Mouse (Mus musculus): ENCODE measurements around the gene Gtf2ird2.

Gene Gtf2ird2

DNA sequence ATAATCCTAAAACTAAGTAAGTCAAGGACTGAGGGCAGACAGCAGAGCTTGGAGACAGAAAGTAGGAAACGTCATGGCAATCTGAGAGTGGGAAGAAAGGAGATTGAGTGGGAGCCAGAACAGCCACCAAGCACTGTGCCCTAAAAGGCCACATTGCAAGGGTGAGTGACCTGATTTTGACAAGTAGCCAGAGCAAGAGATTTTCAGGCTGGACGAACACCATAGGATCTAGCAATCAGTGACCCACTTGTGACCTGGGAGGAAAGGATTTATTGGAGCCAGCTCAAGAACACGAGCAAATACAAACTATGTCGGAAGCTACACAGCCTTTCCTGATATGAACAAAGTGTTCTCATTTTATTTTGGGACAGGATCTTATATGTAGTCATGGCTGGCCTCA lies 1.1 kb upstream of the Gtf2ird2 start:
- no peak for DNase-seq (ENCODE audit: low read depth, low spot score)

DNA sequence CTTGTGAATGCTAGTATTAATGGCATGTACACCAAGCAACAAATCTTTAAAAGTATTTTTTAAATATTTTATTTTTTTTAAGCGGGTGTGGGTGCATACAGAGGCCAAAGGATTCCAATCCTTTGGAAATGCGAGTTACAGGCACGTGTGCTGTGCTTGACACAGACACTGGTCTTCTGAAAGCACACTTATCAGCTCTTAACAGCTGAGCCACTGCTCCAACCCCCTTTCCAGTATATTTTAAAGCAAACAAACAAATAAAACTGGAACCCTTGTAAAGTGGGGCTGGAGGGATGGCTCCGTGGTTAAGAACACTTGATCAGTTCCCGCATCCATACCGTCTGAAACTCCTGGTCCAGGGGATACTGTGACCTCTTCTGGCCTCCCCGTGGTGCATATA lies 657 bp upstream of the Gtf2ird2 start:
- DNase-seq (ENCODE audit: low read depth, low spot score) = no peak

DNA sequence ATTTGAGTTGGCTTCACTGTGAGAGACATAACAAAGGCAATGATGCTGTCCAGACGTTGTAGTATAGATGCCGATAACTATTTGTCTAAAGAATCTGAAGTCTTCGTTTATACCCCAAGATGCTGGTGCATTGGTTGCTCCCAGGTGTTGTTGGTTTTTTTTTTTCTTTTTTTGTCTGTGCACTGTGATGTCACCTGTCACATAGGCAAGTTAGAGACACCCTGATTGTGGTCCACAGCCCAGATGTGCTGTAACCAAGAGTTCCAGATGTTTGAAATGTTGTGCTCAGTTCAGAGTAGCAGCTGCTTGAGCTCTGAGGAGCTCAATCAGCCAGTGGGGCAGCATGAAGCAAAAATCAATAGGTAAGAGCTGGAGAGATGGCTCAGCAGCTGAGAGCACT lies 2.2 kb downstream of the Gtf2ird2 start:
- no peak for DNase-seq (ENCODE audit: low read depth, low spot score)

DNA sequence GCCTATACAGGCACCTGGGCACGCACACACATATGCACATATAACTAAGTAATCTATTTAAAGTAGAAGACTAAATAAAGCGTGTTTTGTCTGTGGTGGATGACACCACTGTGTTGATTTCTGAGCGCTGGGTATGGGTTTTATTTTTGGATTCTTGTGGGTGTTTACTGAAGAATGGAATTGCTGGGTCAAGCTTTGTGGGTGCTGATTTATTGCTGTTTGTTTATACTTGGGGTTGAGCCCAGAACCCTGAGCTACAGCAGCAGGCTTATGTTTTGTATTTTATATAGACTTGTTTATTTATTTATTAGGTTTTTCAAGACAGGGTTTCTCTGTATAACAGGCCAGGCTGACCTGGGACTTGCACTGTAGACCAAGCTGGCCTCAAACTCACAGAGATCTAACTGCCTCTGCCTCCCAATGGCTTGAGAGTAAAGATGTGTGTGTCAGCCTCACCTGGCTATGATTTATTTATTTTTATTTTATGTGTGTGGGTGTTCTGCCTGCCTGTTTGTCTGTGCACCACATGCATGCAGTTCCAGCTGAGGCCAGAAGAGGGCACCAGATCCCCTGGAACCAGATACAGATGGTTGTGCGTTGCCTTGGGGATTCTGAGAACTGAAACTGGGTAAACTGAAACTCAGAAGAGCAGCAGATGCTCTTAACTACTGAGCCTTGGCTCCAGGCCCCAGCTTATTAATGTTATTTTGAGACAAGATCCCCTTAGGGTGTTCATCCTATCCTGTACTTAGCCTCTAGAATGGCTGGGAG lies 3.3 kb downstream of the Gtf2ird2 start:
- DNase-seq (ENCODE audit: low read depth, low spot score) = no peak

DNA sequence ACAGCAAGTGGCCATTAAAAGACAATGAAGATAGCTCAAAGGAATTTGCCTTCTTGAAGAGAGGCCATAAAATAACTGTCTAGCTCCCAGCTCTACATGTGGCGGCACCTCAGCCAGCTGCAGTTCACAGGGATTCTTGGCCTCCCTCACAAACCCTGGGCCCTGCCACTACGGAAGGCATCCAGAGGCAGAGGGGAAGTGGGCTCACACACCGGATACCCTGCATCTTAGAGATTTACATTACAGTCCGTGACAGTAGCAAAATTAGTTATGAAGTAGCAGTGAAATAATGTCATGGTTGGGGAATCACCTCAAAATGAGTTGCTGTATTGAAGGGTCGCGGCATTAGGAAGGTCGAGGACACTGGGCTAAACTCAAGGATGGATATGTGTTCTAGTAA lies 4.8 kb downstream of the Gtf2ird2 start:
- DNase-seq (ENCODE audit: low read depth, low spot score) = no peak

DNA sequence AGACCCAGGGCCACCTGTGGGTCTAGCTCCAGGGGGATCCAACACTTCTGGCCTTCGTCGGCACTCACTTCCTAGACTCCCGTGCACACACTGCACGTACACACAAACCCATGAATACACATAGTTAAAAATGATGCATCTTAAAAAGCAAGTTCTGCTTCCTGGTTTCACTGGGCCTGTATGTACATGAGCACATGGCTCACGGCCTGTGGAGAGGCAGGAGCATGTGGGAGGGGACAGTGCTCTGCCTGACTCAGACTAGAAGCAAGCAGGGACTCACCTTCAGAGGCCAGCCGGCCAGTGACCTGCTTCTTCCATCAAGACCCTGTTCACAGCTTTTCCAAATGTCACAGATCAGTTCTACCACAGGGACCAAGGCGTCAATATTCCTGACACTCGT lies 9.8 kb downstream of the Gtf2ird2 start:
- no peak for DNase-seq (ENCODE audit: low read depth, low spot score)

DNA sequence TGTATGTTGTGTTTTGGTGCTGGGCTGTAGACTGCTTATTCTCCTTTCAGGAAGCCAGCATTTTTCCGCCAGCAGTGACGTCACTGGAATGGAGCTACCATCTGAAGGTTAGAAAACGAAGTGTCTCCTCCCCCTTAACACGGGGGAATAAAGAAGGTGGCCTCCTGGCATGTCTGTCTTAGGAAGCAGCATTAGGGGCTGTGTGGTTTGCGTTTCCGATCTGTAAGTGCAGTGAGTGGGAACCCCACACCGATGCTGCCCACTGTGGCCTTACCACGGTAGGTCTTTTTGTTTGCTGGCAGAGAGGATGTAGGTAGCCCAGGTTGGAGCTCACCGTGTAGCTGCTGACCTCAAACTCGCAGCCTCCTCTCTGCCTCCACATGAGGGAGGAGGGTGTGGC lies 22.9 kb downstream of the Gtf2ird2 start:
- DNase-seq (ENCODE audit: low read depth, low spot score) = no peak

DNA sequence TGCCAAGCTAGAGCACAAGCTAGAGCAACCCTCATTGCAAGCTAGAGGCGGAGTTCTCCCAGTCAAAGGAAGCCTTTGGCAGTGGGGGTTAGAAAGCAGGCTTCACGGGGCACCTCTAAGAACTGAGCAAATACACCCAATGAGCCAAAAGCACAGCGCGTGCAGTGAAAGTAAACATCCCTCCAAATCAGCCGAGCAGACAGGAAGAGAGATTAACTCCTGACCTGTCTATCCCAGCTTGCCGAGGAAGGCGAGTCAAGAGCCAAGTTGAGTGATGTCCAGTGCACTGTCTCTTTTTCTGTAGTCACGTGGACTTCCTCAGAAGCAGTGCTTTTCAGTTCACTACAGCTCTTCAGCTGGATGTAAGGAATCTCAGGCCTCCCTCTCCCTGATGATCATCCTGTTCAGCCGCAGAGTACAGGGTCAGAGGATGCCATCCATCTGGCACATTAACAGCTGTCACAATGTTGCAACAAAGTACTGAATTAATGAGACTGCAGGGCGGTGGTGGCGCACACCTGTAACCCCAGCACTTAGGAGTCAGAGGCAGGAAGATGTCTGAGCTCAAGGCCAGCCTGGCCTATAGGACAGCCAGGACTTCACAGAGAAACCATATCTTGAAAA lies 26.2 kb downstream of the Gtf2ird2 start:
- no peak for DNase-seq (ENCODE audit: low read depth, low spot score)

DNA sequence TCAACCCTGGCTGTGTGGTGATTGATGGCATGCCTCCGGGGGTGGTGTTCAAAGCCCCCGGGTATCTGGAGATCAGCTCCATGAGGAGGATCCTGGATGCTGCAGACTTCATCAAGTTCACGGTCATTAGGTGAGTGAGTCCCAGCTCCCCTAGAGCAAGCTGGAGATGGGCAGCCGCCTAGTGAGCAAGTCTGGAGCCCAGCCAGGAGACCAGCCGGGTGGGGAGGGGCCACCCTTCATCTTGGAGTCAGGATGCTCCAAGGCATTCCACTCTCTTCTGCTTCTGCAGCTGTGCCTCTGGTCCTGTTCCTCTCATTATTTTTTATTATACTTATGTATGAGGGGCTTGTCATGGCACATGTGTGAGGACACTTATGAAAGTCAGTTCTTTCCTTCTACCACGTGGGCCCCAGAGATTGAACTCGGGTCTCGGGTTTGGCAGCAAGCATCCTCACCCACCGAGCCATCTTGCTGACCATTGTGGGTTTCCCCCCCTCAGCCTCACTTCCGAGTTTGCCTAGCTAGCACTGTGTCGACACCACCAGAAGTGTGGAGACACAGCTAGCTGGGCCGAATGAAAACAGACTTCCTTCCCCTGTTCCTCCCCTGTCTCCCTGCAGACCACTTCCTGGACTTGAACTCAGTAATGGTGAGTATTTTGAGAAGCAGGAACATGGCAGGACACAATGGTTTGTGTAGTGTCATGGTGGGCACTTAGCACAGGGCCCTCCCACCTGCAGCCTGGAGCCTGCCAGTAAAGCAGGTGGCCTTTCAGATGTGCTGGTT lies 30.4 kb downstream of the Gtf2ird2 start:
- no peak for DNase-seq (ENCODE audit: low read depth, low spot score)

DNA sequence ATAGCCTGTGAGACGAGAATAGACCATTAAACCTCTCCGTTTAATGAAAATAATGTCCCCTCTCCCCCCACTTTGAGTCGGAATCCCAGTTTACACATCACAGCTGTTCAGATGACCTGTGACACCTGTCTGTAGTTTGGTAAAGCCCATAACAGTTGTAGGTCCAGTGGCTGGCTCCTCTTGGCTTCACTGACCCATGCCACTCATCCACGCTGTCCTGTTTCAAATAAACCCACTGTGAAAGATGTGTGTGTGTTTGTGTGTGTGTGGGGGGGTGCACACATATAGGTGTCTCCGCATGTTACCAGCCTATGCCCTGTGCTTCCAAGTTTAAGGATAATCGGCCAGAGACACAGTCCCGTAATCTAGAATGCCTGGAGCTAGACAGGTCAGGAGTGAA lies 34.1 kb downstream of the Gtf2ird2 start:
- DNase-seq (ENCODE audit: low read depth, low spot score) = no peak

DNA sequence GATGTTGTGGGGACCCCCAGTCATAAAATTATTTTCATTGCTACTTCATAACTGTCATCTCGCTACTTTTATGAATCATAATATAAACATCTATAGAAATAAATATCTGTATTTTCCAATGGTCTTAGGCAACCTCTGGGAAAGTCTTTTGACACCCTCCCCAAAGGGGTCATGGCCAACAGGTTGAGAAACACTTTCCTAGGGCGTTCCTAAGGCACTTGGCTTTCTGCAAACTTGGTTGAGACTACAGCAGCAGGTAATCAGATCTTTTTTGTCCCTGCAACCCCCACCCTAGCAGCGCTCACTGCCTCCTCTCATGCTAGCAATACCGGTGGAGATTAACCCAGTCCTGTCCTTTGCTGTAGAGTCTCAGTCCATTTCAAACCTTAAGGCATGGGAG lies 37.5 kb downstream of the Gtf2ird2 start:
- DNase-seq (ENCODE audit: low read depth, low spot score) = no peak

DNA sequence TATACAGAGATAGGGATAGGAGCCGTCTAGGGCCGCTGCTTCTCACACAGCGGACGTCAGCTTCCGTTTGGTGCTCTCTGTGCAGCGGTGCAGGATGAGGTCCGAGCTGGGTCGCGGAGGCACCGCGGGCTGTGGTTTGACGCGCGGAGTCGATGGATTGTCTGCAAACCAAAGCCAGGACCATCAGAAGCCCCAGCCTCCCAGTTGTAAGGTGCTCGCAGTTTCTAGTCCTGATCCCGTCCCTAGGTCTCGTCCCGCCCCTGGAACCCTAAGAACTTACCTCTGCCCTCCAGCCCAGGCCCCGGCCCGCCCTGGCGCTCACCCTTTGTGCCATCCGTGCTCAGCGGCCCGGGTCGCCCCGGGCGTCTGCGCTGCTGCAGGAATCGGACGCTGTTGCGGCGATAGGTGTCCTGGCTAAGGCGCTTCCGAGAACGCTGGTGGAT lies 37.9 kb downstream of the Gtf2ird2 start:
- no peak for DNase-seq (ENCODE audit: low read depth, low spot score)

DNA sequence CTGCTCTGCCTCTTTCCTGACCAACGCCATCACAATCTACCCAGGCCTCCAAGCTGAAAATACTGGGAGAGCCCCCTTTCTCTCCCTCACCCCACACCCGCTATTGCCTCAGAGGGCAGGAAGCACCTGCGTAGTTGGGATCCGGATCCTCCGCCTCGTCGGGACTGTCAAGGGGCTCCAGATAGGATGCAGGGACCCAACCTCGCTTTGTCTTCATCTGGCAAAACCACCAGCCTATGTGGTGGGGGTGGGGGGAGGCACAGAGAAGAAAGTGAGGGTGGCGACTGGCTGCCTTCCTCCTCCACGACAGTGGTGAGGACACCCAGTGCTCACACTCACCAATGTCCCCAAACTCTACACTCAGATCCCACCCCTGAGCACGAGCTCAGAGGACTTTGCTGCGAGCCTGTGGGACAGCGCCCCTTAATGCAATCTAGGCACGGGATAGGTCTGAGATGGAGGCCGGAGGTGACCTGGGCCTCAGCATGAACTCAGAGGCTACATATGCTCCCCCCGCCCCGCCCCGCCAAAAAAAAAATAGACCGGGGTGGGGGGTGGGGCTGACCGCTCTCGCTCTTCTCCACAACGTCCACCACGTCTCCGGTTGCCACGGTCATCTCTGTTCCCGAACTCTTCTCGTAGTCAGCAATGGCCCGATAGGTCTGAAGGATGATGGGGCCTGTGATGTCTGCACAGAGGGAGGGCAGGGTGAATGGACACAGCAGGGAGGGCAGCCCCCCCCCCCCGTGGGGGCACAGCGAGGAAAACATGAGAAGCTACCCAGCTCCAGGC lies 41.5 kb downstream of the Gtf2ird2 start:
- no peak for DNase-seq (ENCODE audit: low read depth, low spot score)

DNA sequence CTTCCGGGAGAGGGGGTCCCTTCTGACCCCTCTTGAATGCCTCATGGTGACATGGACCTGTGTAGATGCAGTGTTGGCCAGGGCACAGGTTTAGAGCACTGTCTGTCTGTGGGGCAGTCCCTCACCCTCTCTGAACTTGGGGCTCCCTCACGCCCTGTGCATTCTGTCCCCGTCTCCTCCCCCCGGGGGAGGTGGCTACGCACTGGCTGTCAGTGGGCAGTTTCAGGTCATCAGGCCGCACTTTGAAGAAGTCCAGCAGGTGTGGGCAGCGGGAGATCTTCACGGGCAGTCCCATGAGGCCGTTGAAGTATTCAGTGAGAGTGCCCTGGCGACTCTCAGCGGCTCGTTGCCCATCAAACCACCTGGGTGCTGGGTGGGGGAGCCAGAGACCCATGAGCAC lies 43.1 kb downstream of the Gtf2ird2 start:
- DNase-seq (ENCODE audit: low read depth, low spot score) = no peak

DNA sequence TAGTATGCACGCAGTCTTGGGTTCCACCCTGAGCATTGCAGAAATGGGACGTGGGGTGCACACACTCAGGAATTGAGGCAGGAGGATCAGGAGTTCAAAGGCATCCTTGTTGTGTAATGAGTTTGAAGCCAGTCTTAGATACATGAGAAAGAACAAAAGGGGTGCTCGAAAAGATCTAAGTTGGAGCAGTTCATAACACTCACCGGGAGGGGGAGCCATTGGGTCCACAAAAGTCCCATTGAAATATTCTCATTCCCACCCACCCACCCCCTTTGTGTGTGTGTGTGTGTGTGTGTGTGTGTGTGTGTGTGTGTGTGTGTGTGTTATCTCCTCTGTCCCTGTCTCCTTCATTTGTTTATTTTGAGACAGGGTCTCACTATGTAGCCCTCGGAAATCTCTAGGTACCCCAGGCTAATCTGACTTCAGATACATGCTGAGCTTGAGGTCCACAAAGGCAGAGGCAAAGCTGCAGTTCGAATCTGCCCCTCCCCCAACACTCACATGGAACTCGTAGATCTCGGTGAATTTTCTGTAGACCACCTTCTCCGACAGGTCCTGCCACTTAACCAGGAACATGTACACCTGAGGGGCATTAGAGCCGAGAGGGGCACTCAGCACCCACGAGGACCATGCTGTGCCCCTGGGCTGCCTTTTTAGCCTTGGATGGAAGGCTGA lies 43.9 kb downstream of the Gtf2ird2 start:
- DNase-seq (ENCODE audit: low read depth, low spot score) = no peak

DNA sequence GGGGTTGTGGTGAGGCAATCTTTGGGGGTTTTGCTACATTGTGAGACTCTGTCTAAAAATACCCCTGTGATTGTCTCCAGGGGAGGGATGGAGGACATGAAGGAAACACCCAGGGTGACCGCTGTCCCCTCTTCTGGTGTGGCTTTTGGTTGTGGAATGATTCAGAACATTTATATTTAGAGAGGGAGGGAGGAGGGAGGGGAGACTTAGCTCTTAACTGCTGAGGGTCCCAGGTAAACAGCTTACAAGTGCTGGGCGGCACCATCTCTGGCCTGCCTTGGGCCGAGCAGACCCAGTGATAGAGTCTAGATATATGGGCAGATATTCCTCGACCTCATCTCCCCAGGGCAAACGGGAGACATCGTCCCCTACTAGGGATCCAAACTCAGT lies 44.4 kb downstream of the Gtf2ird2 start:
- no peak for DNase-seq (ENCODE audit: low read depth, low spot score)

DNA sequence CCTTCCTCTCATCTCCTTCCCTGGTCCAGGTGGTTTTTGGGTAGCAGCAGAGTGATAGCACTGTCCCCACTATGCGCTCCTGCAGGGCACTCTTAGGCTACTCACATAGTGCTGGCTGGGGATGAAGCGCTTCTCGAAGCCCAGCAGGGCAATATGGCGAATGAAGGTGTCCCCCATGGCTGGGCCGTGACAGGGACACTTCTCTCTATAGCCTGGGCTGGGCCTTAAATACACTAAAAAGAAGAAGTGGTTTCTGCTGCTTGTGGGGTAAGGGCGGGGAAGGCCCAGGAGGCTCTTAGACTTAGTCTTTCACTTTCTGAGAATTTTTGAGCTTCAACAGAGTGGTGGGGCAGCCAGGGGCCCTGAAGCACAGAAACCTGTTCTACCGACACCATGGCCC lies 45.6 kb downstream of the Gtf2ird2 start, which contains the start of gene Ncf1:
Gene Ncf1 (minus strand): TSS at position 235 of the 400 bp plus-strand sequence.
- no peak for DNase-seq (ENCODE audit: low read depth, low spot score)

DNA sequence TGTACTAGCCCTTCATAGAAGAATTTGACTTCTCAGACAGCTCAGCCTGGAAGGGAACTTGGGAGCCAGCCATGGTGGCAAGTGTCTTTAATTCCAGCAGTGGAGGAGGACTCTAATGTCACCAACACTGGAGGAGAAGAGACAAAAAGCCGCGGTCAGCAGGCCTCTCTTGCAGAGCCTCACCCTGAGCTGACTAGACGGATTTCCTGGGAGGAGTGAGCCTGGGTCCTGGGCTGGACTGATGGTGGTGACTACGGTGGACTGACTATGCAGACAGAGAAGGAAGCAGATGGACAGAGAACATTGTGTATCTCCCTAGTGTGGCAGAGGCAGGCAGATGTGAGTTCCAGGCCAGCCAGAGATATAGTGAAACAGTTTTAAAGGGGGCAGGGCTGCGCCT lies 47.6 kb downstream of the Gtf2ird2 start:
- no peak for DNase-seq (ENCODE audit: low read depth, low spot score)

DNA sequence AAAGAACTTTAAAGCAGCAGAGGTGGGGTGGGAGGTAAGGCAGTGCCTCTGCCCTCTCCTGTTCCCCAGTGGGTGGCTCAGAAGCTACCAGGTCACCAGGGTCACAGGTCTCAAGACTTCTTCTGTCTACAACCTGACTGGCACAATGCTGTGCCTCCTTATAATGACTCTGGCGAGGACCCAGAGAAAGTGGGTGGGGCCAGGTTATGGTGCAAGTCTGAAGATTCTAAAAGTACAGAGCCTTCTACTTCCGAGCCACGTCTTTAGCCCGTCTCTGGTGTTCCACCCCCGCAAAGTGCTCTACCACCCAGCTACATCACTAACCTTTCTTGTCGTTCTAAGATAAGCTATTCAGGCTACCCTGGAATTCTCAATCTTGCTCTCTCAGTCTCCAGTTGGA lies 48.3 kb downstream of the Gtf2ird2 start:
- DNase-seq (ENCODE audit: low read depth, low spot score) = no peak

DNA sequence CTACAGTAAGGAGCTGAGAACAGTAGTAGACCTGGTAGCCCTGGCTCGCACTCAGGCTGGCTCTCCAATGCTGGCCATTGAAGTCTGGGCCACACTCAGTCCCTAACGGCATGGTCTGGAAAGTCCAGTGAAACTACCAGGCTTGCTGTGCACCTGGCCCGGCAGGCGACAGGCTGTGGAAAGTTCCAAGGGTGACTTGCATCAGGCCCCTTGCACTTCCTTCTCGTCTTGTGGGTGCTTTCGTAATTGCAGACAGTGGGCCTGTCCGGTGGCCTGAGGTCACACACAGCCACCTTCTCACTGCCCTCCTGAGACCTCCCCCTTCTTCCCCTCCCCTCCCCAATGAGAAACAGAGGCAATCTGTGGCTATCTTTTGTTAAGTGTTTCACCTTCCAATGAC lies 48.7 kb downstream of the Gtf2ird2 start:
- no peak for DNase-seq (ENCODE audit: low read depth, low spot score)

DNA sequence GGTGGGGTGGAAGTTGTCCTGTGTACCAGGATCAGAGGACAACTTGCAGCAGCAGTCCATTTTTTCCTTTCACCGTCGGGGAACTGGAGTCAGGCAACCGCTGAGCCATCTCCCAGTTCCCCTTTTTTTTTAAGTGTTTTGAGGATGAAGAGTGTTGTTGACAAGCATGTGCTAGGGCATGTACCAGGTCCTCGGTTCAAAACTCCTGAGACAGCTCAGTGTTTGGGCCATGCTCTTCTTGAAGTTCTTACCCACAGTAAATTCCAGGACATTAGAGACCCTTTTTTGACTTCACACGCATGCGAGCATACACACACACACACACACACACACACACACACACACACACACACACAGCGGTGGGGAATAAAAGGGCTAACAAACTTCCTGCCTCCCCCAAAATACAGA lies 49.4 kb downstream of the Gtf2ird2 start:
- DNase-seq (ENCODE audit: low read depth, low spot score) = no peak
